Mouse (Mus musculus) megakaryocyte-erythroid progenitor cell, adult 5-6 weeks (primary cell): ENCODE measurements at regions not wholly inside any gene's neighbourhood (a gene's known extent, or its start where the extent isn't known, plus 50 kb on each side); places are given as distances from the start of the nearest gene placed in this dataset.

Source experiments
- ATAC-seq: replicated peaks from 2 replicates; pipeline ENCODE4 v1.8.0; 2016; ENCODE audit warnings: mild to moderate bottlenecking, inconsistent platforms; ENCODE audit not compliant: severe bottlenecking, poor library complexity, low FRiP score, low TSS enrichment

DNA sequence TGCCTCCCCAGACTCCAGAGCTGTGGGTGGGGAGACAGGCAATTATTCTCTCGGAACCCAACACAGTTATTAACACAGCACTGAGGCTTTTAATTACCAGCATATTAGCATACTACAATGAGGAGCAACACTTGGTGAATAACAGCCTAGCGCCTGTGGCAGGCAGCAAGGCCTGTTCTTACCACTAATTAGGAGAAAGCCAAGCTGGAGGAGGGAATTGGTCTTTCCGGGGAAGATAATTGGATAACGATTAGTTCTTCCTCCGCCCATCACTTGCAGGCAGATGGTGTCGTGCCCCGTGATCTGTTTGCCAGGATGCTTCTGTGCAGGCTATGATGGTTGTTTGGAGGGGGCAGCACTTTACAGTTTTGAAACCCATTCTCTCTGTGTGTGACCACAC, 62.2 kb upstream of the Kcng1 start:
- no peak for ATAC-seq

GRCm38 (mm10) chr2:168338819-168339218, 57.3 kb upstream of the Kcng1 start:
- ATAC-seq, result no peak

GRCm38 (mm10) chr2:168338382-168338781, 56.8 kb upstream of the Kcng1 start:
- ATAC-seq, result no peak

DNA sequence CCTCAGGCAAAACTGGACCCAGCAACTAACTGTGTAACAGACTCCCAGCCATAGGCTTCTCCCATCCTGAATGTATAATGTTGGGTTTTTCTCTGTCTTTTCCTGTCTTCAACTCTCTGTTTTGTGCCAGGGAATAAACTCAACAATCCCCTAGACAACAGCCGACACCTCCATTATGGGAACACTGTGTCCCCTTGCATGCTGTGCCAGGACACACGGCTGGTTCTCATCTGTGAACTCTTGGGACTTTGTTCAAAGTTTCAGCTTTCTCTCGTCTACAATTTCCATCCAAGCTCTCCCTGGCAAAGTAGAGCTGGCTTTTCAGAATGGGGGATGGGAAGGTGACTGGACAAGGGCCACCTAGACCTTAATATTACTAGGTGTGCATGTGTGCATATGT, 56.1 kb upstream of the Kcng1 start:
- ATAC-seq, result no peak

DNA sequence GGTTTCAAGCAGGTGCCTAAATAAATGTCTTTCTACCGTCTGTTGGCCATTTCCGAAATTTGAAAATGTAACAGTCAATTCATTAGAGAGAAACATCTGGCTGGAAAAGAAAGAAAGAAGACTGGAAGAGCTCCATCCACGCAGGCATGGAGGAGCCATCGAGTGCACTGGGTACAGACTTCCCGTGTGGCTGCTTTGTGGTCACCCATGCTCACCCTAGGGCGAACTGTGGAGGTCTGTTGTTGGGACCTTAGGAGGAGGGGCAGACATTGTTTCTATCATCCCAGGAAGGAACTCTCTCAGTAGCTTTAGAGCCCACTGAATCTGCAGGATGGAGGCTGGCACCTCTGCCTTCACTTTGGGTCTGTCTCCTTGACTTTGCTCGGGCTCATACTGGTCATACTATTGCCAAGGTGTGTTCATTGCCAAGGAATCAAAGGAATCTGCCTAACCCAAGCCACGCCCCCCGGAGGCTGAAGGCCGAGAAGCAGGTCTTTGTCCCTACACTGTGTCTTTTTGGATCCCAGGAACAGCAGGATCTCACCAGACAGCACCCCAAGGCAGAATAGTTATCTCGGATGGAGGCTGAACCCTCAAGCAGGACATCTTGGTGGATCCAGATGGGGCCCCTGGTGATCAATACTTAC, 54.3 kb upstream of the Kcng1 start:
- no peak for ATAC-seq

DNA sequence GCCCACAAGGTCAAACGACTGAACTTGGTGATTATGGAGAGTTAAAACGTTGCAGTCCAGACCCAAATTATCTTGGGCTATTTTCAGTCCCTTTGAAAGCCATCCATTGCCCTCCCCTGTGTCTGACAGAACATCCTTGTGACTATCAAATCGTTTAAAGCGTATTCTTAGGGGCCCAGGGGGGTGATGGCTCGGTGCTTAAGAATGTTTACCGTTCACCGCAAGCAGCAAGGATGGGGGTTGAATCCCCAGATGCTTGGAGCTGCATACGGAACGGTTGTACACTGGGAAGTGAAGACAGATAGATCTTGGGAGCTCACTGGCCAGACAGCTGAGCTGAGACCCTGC, 52.7 kb upstream of the Kcng1 start:
- no peak for ATAC-seq

GRCm38 (mm10) chr2:168333552-168334240, 52.2 kb upstream of the Kcng1 start:
- no peak for ATAC-seq

DNA sequence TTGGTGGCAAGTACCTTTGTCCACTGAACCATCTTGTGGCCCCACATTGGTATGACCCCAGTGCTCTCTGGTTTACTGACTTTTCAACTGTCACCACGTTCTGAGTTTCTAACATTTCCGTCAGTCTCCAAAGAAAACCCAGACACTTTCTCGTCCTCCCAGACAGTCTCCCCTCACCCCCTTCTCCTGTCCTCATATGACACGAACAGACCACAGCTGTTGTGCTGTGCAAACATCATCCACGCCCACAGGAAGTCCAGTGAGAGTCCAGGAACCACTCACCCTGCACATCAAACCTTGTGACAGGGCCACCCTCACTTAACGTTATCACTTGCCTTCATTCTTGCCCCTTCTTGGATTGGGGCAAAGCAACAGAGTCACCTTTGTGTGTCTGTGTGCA, 51.4 kb upstream of the Kcng1 start:
- ATAC-seq, result no peak
